9 mouse cellular contexts compared by ENCODE assay signal in the genomic region with DNA sequence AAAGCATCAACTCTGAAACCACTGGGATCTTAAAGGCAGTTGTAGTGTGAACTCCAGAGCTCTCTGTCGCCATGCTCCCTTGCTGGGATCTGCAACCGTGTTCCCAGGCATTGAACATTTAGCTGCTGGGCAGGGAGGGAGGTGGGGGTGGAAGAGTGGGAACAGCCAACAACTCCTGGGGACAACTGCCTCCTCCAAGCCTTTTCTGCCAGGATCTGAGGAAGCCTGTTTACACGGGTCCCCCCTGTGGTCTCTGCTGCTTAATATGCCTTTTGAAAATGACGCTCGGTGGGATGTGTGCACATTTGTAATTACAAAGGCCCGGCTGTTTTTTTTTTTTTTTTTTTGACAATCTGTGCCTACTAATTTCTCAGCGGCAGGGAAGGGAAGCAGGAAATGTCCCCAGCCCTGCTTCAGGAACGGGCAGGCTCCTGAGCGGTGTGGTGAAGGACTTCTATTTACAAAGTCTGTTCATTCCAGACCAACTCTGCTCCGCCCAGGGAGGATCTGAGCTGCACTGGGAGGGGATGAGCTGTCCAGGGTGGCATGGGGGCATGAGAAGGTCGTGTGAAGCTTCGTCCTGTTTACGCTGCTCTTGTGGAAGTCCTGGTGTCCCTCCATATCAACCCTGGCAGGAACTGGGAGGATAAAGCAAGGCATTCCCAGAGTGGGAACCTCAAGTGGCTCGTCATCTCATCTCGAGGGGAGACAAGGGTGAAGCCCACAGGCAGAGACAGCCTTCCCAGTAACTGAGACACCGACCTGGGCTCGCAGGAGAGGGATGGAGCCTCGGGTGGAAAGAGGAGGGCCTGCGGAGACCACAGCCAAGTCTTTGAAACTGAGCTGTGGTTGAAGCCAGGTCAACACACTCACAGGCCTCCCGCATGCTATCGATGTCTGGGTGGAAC.
DNase-seq lines count a peak whose midpoint lies in the region; ATAC-seq lines count a peak whose summit lies in the region.
"Had no signal": no experiment of that assay in that cellular context is flagged by ENCODE, and none has a peak within 500 bp of the region (broad histone marks: within the 10 kb centered on the region; RNA-seq: fewer than 3 reads in every experiment).

No protein-coding gene starts in this region.

- no peaks in the 10 kb centered on the region for H3K36me3 ChIP-seq in heart, embryonic 13.5 days
- no peaks in the 10 kb centered on the region for H3K36me3 ChIP-seq in hindbrain, embryonic 14.5 days (replicated peaks; ENCODE audit: control insufficient read depth, insufficient read depth)
- H3K36me3 ChIP-seq in midbrain, embryonic 12.5 days: no peaks in the 10 kb centered on the region

- H3K4me3 ChIP-seq in heart, embryonic 13.5 days: no peak overlapping the region
- no peak overlapping the region for H3K4me3 ChIP-seq in hindbrain, embryonic 14.5 days (replicated peaks; ENCODE audit: low read length)
- no peak overlapping the region for H3K4me3 ChIP-seq in midbrain, embryonic 12.5 days
- H3K4me3 ChIP-seq: erythroblast, embryonic 14.5 days had no signal

- peaks cover 5% of the 10 kb centered on the region for H3K9me3 ChIP-seq in heart, embryonic 13.5 days
- H3K9me3 ChIP-seq in hindbrain, embryonic 14.5 days (ENCODE audit: control insufficient read depth, low read length): 0 out of 2 replicates have a peak, but pooled peaks cover 3% of the 10 kb centered on the region
- H3K9me3 ChIP-seq in midbrain, embryonic 12.5 days: peaks cover 9% of the 10 kb centered on the region; the same call in 1 of the 2 replicates

- H3K27ac ChIP-seq in heart, embryonic 13.5 days (replicated peaks): no peak overlapping the region
- peak overlapping the region; percentile 66 for H3K27ac ChIP-seq in hindbrain, embryonic 14.5 days
- H3K27ac ChIP-seq in midbrain, embryonic 12.5 days (replicated peaks): peak overlapping the region; percentile 58

- peak overlapping the region; percentile 38 for H3K4me2 ChIP-seq in heart, embryonic 13.5 days
- peak overlapping the region; percentile 19 for H3K4me2 ChIP-seq in hindbrain, embryonic 14.5 days (replicated peaks)
- peak overlapping the region; percentile 14; the same call in 1 of the 2 replicates for H3K4me2 ChIP-seq in midbrain, embryonic 12.5 days (replicated peaks)

- no peak for ATAC-seq in heart, embryonic 13.5 days (ENCODE audit: extremely low read depth, insufficient number of reproducible peaks, low FRiP score, low TSS enrichment)
- peak; percentile 73; the same call in 1 of the 2 replicates for ATAC-seq in hindbrain, embryonic 14.5 days (ENCODE audit: low FRiP score)
- no peak for ATAC-seq in midbrain, embryonic 12.5 days (ENCODE audit: low FRiP score, low read depth)
- ATAC-seq in erythroid progenitor cell, adult 5-6 weeks (replicated peaks; ENCODE audit: low FRiP score, poor library complexity, severe bottlenecking): no peak

- H3K27me3 ChIP-seq in heart, embryonic 13.5 days (replicated peaks): no peaks in the 10 kb centered on the region; the same call in 1 of the 2 replicates
- no peaks in the 10 kb centered on the region for H3K27me3 ChIP-seq in hindbrain, embryonic 14.5 days (ENCODE audit: control insufficient read depth, insufficient read depth, low read length)
- peaks cover 32% of the 10 kb centered on the region for H3K27me3 ChIP-seq in midbrain, embryonic 12.5 days

- H3K4me1 ChIP-seq in heart, embryonic 13.5 days: peaks cover 36% of the 10 kb centered on the region
- peaks cover 45% of the 10 kb centered on the region for H3K4me1 ChIP-seq in hindbrain, embryonic 14.5 days (replicated peaks; ENCODE audit: control insufficient read depth, insufficient read depth, low read length)
- H3K4me1 ChIP-seq in midbrain, embryonic 12.5 days: peaks cover 45% of the 10 kb centered on the region

- WGBS in heart, embryonic 13.5 days: 27% methylated on average over 21 of the region's 21 CpGs
- WGBS in hindbrain, embryonic 14.5 days: 35% methylated on average over 21 of the region's 21 CpGs
- 31% methylated on average over 21 of the region's 21 CpGs for WGBS in midbrain, embryonic 12.5 days

- intact Hi-C loops in heart, postnatal 14 days (cut with DNase I): no loop called here

- DNase-seq in heart, postnatal 14 days: no peak
- DNase-seq in cerebellum, postnatal 36 days: peak; percentile 26 to 33
- peak; percentile 57 for DNase-seq in hindbrain, embryonic 14.5 days (ENCODE audit: low spot score)
- no peak for DNase-seq in c-Kit-positive CD71-positive TER-119-positive erythroid progenitor cells, embryonic 14.5 days (ENCODE audit: low spot score)
- DNase-seq in thymus, postnatal 25 days: no peak

- H3K9ac ChIP-seq in heart, embryonic 13.5 days: peak overlapping the region; percentile 34; the same call in 1 of the 2 replicates
- H3K9ac ChIP-seq in hindbrain, embryonic 14.5 days: peak overlapping the region; percentile 25; the same call in 1 of the 2 replicates
- no peak overlapping the region for H3K9ac ChIP-seq in midbrain, embryonic 12.5 days (replicated peaks)

Comparison
In these comparisons a context has a peak if more than half of its experiments do, and no peak if none do; other contexts are left out.
1. DNase-seq: peak in cerebellum, postnatal 36 days (2 of 2) and hindbrain, embryonic 14.5 days (single experiment); none in heart, postnatal 14 days (0 of 2), c-Kit-positive CD71-positive TER-119-positive erythroid progenitor cells, embryonic 14.5 days (single experiment) and thymus, postnatal 25 days (single experiment).
2. Peak in every context shown above with its lines, with median percentiles within 50 percentile points of each other: H3K4me2 ChIP-seq.